Mouse (Mus musculus): ENCODE data around the gene Fndc11.

DNA sequence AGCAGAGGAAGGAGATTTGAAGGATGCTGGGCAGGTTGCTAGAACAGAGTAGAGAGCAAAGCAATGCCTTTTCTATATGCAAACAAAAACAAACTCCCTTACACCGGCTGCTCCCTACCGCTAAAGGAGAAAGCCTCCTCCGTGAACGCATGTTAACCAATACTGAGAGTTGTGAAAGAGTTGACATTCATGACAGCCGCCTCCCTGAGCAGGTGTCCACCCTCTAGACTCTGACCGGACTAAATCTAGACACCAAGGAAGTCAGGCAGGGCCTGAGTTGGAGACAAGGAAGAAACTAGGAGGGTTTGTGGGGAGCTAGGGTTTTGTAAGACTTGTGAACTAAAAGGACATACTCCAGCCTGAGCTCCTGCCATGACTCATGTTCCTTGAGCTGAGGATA is 16.9 kb upstream of the Fndc11 start:
- no peak for TF ChIP-seq CTCF (IDR thresholded peaks at IDR 0.05; ENCODE audit: extremely low read depth, insufficient read depth, low read length)
- TF ChIP-seq POLR2A (IDR thresholded peaks at IDR 0.05; ENCODE audit: extremely low read depth, insufficient read depth, low read length) = no peak
